In the genomic region with DNA sequence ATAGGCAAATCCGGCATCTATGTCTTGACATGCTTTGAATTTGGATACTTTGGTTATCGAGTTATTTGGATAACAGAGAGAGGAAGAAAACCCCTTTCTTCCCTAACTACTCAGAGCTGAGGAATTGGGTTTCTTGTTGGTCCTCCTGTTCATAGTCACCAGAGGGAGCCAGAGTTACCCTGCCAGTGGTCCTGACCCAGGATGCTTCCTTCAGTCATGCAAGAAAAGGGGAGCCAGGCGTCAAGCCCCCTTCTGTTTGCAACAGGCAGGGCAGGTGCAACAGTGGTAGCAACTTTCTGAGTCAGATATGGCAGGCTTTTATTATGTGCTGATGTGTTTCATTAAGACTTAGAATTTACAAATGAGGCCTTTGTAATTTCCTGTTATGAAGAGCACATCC, we compare ENCODE assay signal across 9 mouse cellular contexts.
DNase-seq lines count a peak whose midpoint lies in the region; ATAC-seq and TF ChIP-seq lines count a peak whose summit lies in the region.
"Had no signal": no experiment of that assay in that cellular context is flagged by ENCODE, and none has a peak within 500 bp of the region (broad histone marks: within the 10 kb centered on the region; RNA-seq: fewer than 3 reads in every experiment).

No protein-coding gene starts in this region.

- ATAC-seq in intestine, embryonic 15.5 days: no peak

- WGBS in kidney, adult 2 months: 26% methylated on average over 3 of the region's 3 CpGs
- WGBS in forebrain, embryonic 10.5 days: 42% methylated on average over 3 of the region's 3 CpGs
- WGBS in intestine, embryonic 15.5 days: 33% methylated on average over 3 of the region's 3 CpGs

- H3K36me3 ChIP-seq in kidney, adult 2 months (ENCODE audit: control insufficient read depth, insufficient read depth, low read length): no peaks in the 10 kb centered on the region
- H3K36me3 ChIP-seq in MEL (ENCODE audit: control insufficient read depth in 1 of 2, insufficient read depth in 2 of 2, low read length in 2 of 2): no peaks in the 10 kb centered on the region
- no peaks in the 10 kb centered on the region for H3K36me3 ChIP-seq in forebrain, embryonic 10.5 days (replicated peaks)
- no peaks in the 10 kb centered on the region for H3K36me3 ChIP-seq in intestine, embryonic 15.5 days
- H3K36me3 ChIP-seq: lung, embryonic 15.5 days had no signal

- H3K4me2 ChIP-seq in intestine, embryonic 15.5 days (replicated peaks): no peak overlapping the region
- H3K4me2 ChIP-seq: lung, embryonic 15.5 days had no signal

- TF ChIP-seq POLR2A in kidney, adult 2 months (IDR thresholded peaks at IDR 0.05; ENCODE audit: low read depth, low read length): no peak
- no peak for TF ChIP-seq POLR2A in MEL (IDR thresholded peaks at IDR 0.05; ENCODE audit: control insufficient read depth in 1 of 2, insufficient read depth in 1 of 2, low read depth in 1 of 2, low read length in 2 of 2, poor library complexity in 1 of 2)

- no peak for TF ChIP-seq EP300 in MEL (IDR thresholded peaks at IDR 0.05; ENCODE audit: low read depth in 1 of 2, low read length in 2 of 2)

- no peak for DNase-seq in kidney, adult 2 months
- DNase-seq in kidney, adult 18-20 months: no peak
- peak; percentile 72 for DNase-seq in 416B (ENCODE audit: low read depth)
- DNase-seq in MEL (ENCODE audit: low read depth, low spot score): peak; percentile 27
- DNase-seq in forebrain, embryonic 10.5 days (ENCODE audit: extremely low spot score, low spot score): peak; percentile 29
- DNase-seq in lung, postnatal 4 days: peak; percentile 19 to 23
- peak; percentile 25 for DNase-seq in thymus, postnatal 25 days

- H3K79me2 ChIP-seq in MEL (ENCODE audit: control insufficient read depth, insufficient read depth, low read length, poor library complexity): no peaks in the 10 kb centered on the region

- TF ChIP-seq CTCF in kidney, adult 2 months (conservative IDR thresholded peaks at IDR 0.05; ENCODE audit: insufficient read depth, insufficient read length, low read depth, low read length): peak; percentile 41
- TF ChIP-seq CTCF in MEL (IDR thresholded peaks at IDR 0.05 in 2 of 3, conservative IDR thresholded peaks at IDR 0.05 in 1 of 3; ENCODE audit: control insufficient read depth in 1 of 3, insufficient read depth in 1 of 3, low read depth in 2 of 3, low read length in 3 of 3, poor library complexity in 1 of 3, severe bottlenecking in 1 of 3): peak in 2 of 3 experiments; percentile 39 to 45; a peak in 3 of 6 replicates

- H3K27ac ChIP-seq in kidney, adult 2 months (ENCODE audit: insufficient read depth, low read depth, low read length): no peak overlapping the region
- no peak overlapping the region for H3K27ac ChIP-seq in MEL (ENCODE audit: control insufficient read depth, low read depth, low read length)
- no peak overlapping the region for H3K27ac ChIP-seq in forebrain, embryonic 10.5 days
- no peak overlapping the region for H3K27ac ChIP-seq in intestine, embryonic 15.5 days
- H3K27ac ChIP-seq: lung, embryonic 15.5 days had no signal

- H3K4me3 ChIP-seq in kidney, adult 2 months (ENCODE audit: insufficient read depth, low read depth, low read length): no peak overlapping the region
- H3K4me3 ChIP-seq in MEL (ENCODE audit: control insufficient read depth in 1 of 2, insufficient read depth in 1 of 2, low read depth in 2 of 2, low read length in 2 of 2): no peak overlapping the region
- H3K4me3 ChIP-seq in forebrain, embryonic 10.5 days: no peak overlapping the region
- H3K4me3 ChIP-seq in intestine, embryonic 15.5 days (replicated peaks): no peak overlapping the region
- H3K4me3 ChIP-seq: lung, embryonic 15.5 days had no signal

- TF ChIP-seq RAD21 in MEL (IDR thresholded peaks at IDR 0.05; ENCODE audit: low read depth, low read length): peak; percentile 41

- H3K27me3 ChIP-seq in kidney, adult 2 months (replicated peaks; ENCODE audit: control insufficient read depth, insufficient read depth, low read length): no peaks in the 10 kb centered on the region
- 0 out of 4 replicates have a peak, but pooled peaks cover 0 to 1% of the 10 kb centered on the region in 2 experiments for H3K27me3 ChIP-seq in MEL (ENCODE audit: control insufficient read depth in 1 of 2, insufficient read depth in 2 of 2, low read length in 2 of 2)
- no peaks in the 10 kb centered on the region for H3K27me3 ChIP-seq in forebrain, embryonic 10.5 days (ENCODE audit: poor library complexity, severe bottlenecking)
- H3K27me3 ChIP-seq in intestine, embryonic 15.5 days (replicated peaks): no peaks in the 10 kb centered on the region
- H3K27me3 ChIP-seq: lung, embryonic 15.5 days had no signal

- H3K9ac ChIP-seq in MEL (ENCODE audit: control insufficient read depth, low read depth, low read length, poor library complexity, severe bottlenecking): no peak overlapping the region
- H3K9ac ChIP-seq in intestine, embryonic 15.5 days: no peak overlapping the region
- H3K9ac ChIP-seq: lung, embryonic 15.5 days had no signal

- no peaks in the 10 kb centered on the region for H3K9me3 ChIP-seq in MEL (replicated peaks; ENCODE audit: insufficient read depth, low read length)
- H3K9me3 ChIP-seq in forebrain, embryonic 10.5 days: no peaks in the 10 kb centered on the region
- no peaks in the 10 kb centered on the region for H3K9me3 ChIP-seq in intestine, embryonic 15.5 days
- H3K9me3 ChIP-seq: lung, embryonic 15.5 days had no signal

- H3K4me1 ChIP-seq in kidney, adult 2 months (ENCODE audit: control insufficient read depth, insufficient read depth, low read length): no peaks in the 10 kb centered on the region
- no peaks in the 10 kb centered on the region for H3K4me1 ChIP-seq in MEL (ENCODE audit: control insufficient read depth in 1 of 2, insufficient read depth in 2 of 2, low read length in 2 of 2)
- no peaks in the 10 kb centered on the region for H3K4me1 ChIP-seq in forebrain, embryonic 10.5 days
- H3K4me1 ChIP-seq in intestine, embryonic 15.5 days (replicated peaks): no peaks in the 10 kb centered on the region
- H3K4me1 ChIP-seq: lung, embryonic 15.5 days had no signal

TF ChIP-seq in MEL, 35 proteins besides CTCF, POLR2A, EP300 and RAD21:
- TF ChIP-seq CHD2 (IDR thresholded peaks at IDR 0.05; ENCODE audit: low read length): no peak
- no peak for TF ChIP-seq E2F4 (IDR thresholded peaks at IDR 0.05; ENCODE audit: borderline replicate concordance, low read depth, low read length)
- TF ChIP-seq SMC3 (IDR thresholded peaks at IDR 0.05; ENCODE audit: low read depth, low read length): peak; percentile 56
- TF ChIP-seq USF1 (IDR thresholded peaks at IDR 0.05; ENCODE audit: low read depth, low read length): no peak
- TF ChIP-seq CHD1 (IDR thresholded peaks at IDR 0.05; ENCODE audit: low read depth, low read length): no peak

Comparison
In these comparisons a context has a peak if more than half of its experiments do, and no peak if none do; other contexts are left out.
1. DNase-seq: peak in 416B (single experiment), MEL (single experiment), forebrain, embryonic 10.5 days (single experiment), lung, postnatal 4 days (2 of 2) and thymus, postnatal 25 days (single experiment); none in kidney, adult 2 months (single experiment) and kidney, adult 18-20 months (single experiment).